Mouse (Mus musculus) left cerebral cortex, postnatal 10 days (tissue): ENCODE data around the gene St7l. TPM values are rescaled to one million over a fixed set of nuclear protein-coding genes. Genes with fewer than 3 reads are reported as not detected.

Experiments used
- DNase-seq, 2 experiments: peaks; one replicate each; pipeline ENCODE4 v3.0.0; 2021 to 2022; ENCODE audit warnings: low spot score in 2 of 2, mixed read lengths in 1 of 2; ENCODE audit errors: extremely low spot score in 1 of 2
- intact Hi-C: fragments of 180-260 bp; cut with DNase I; formaldehyde crosslinking; loops from one replicate; pipeline ENCODE4 v1.15.1; 2025
- total RNA-seq, 2 experiments: library from RNA; stranded (reverse); gene quantifications; 2 replicates each; pipeline ENCODE4 v1.2.3; 2021

St7l gene
- total RNA-seq, 2 experiments from 2014 or later = 32.1 to 35.9 TPM

- intact Hi-C loops = loop anchor here (5.0 kb wide), 1 partner anchor 183 kb away; the partner anchor contains the start of gene Cttnbp2nl
- no peak for DNase-seq
Observed at GRCm38 (mm10) chr3:104869611-104870010, 5.8 kb downstream of the St7l start.

GRCm38 (mm10) chr3:104888585-104888984 is 24.8 kb downstream of the St7l start:
- no peak for DNase-seq
- intact Hi-C loops = no loop called here

GRCm38 (mm10) chr3:104896141-104896540 is 32.3 kb downstream of the St7l start:
- no peak for DNase-seq
- intact Hi-C loops = no loop called here

GRCm38 (mm10) chr3:104901154-104901553 is 37.3 kb downstream of the St7l start:
- intact Hi-C loops = no loop called here
- no peak for DNase-seq

GRCm38 (mm10) chr3:104905389-104905788 is 41.6 kb downstream of the St7l start:
- intact Hi-C loops = no loop called here
- no peak for DNase-seq

GRCm38 (mm10) chr3:104906007-104906406 is 42.2 kb downstream of the St7l start:
- DNase-seq = no peak
- intact Hi-C loops = no loop called here

- intact Hi-C loops = no loop called here
- DNase-seq = no peak
Observed at GRCm38 (mm10) chr3:104909195-104909594, 45.4 kb downstream of the St7l start.

- no peak for DNase-seq
- intact Hi-C loops = no loop called here
Observed at GRCm38 (mm10) chr3:104914986-104915385, 51.2 kb downstream of the St7l start.

GRCm38 (mm10) chr3:104929385-104929784 is 65.6 kb downstream of the St7l start:
- intact Hi-C loops = no loop called here
- DNase-seq = no peak

- intact Hi-C loops = no loop called here
Observed at GRCm38 (mm10) chr3:104937728-104938305, 74.0 kb downstream of the St7l start.

GRCm38 (mm10) chr3:104938327-104938726 is 74.5 kb downstream of the St7l start:
- intact Hi-C loops = no loop called here
- no peak for DNase-seq

More at GRCm38 (mm10) chr3:104937728-104938305, 74.0 kb downstream of the St7l start:
- DNase-seq = no peak

GRCm38 (mm10) chr3:104940691-104941090 is 76.9 kb downstream of the St7l start:
- intact Hi-C loops = no loop called here

GRCm38 (mm10) chr3:104942682-104943081 is 78.9 kb downstream of the St7l start:
- no peak for DNase-seq
- intact Hi-C loops = no loop called here

More at GRCm38 (mm10) chr3:104940691-104941090, 76.9 kb downstream of the St7l start:
- DNase-seq = no peak

- no peak for DNase-seq
- intact Hi-C loops = no loop called here
Observed at GRCm38 (mm10) chr3:104943333-104943732, 79.5 kb downstream of the St7l start.

- intact Hi-C loops = no loop called here
- DNase-seq = no peak
Observed at GRCm38 (mm10) chr3:104944894-104945293, 81.1 kb downstream of the St7l start.

GRCm38 (mm10) chr3:104950926-104951325 is 87.1 kb downstream of the St7l start:
- DNase-seq = no peak
- intact Hi-C loops = no loop called here

GRCm38 (mm10) chr3:104952891-104953670 is 89.3 kb downstream of the St7l start:
- intact Hi-C loops = no loop called here
- DNase-seq = no peak

GRCm38 (mm10) chr3:104954137-104954536 is 90.3 kb downstream of the St7l start:
- intact Hi-C loops = no loop called here
- no peak for DNase-seq

GRCm38 (mm10) chr3:104954551-104954950 is 90.7 kb downstream of the St7l start:
- no peak for DNase-seq
- intact Hi-C loops = no loop called here

- intact Hi-C loops = no loop called here
- DNase-seq = peak in 1 of 2 experiments; percentile 43
Observed at GRCm38 (mm10) chr3:104956131-104956581, 92.4 kb downstream of the St7l start.
